Mouse (Mus musculus): ENCODE data around the gene Tmtc4.

The Tmtc4 gene

GRCm38 (mm10) chr14:122974854-122975570, 8.8 kb downstream of the Tmtc4 start:
- no peak for DNase-seq (ENCODE audit: low spot score in 2 of 2)

GRCm38 (mm10) chr14:122973091-122973490, 10.7 kb downstream of the Tmtc4 start:
- no peak for DNase-seq (ENCODE audit: low spot score in 2 of 2)

- no peak for DNase-seq (ENCODE audit: low spot score in 2 of 2)
These were observed 15.8 kb downstream of the Tmtc4 start for GRCm38 (mm10) chr14:122968049-122968448.

- peak; percentile 86 to 93 for DNase-seq (ENCODE audit: low spot score in 2 of 2)
These were observed 25.9 kb downstream of the Tmtc4 start for GRCm38 (mm10) chr14:122957941-122958340.

- DNase-seq (ENCODE audit: low spot score in 2 of 2), result peak; percentile 55 to 76
These were observed 30.5 kb downstream of the Tmtc4 start for GRCm38 (mm10) chr14:122953331-122953730.

- no peak for DNase-seq (ENCODE audit: low spot score in 2 of 2)
These were observed 31.3 kb downstream of the Tmtc4 start for GRCm38 (mm10) chr14:122952556-122952955.

- DNase-seq (ENCODE audit: low spot score in 2 of 2), result no peak
These were observed 32.0 kb downstream of the Tmtc4 start for GRCm38 (mm10) chr14:122951676-122952445.

- no peak for DNase-seq (ENCODE audit: low spot score in 2 of 2)
These were observed 32.9 kb downstream of the Tmtc4 start for GRCm38 (mm10) chr14:122950915-122951314.

- DNase-seq (ENCODE audit: low spot score in 2 of 2), result no peak
These were observed 40.4 kb downstream of the Tmtc4 start for GRCm38 (mm10) chr14:122943475-122943853.

GRCm38 (mm10) chr14:122942757-122943474, 40.9 kb downstream of the Tmtc4 start:
- DNase-seq (ENCODE audit: low spot score in 2 of 2), result peak in 1 of 2 experiments; percentile 12

- DNase-seq (ENCODE audit: low spot score in 2 of 2), result no peak
These were observed 47.4 kb downstream of the Tmtc4 start for GRCm38 (mm10) chr14:122936460-122936859.

- DNase-seq (ENCODE audit: low spot score in 2 of 2), result no peak
These were observed 63.8 kb downstream of the Tmtc4 start for GRCm38 (mm10) chr14:122920011-122920410.

GRCm38 (mm10) chr14:122917676-122918075, 66.2 kb downstream of the Tmtc4 start:
- DNase-seq (ENCODE audit: low spot score in 2 of 2), result no peak

GRCm38 (mm10) chr14:122913657-122914056, 70.2 kb downstream of the Tmtc4 start, which contains the start of gene Ggact:
TSS of gene Ggact (minus strand) at chr14:122913757.
- no peak for DNase-seq (ENCODE audit: low spot score in 2 of 2)

- DNase-seq (ENCODE audit: low spot score in 2 of 2), result peak; percentile 58 to 64
These were observed 70.9 kb downstream of the Tmtc4 start for GRCm38 (mm10) chr14:122912812-122913498.

- DNase-seq (ENCODE audit: low spot score in 2 of 2), result no peak
These were observed 71.7 kb downstream of the Tmtc4 start for GRCm38 (mm10) chr14:122912137-122912536.

- no peak for DNase-seq (ENCODE audit: low spot score in 2 of 2)
These were observed 72.6 kb downstream of the Tmtc4 start for GRCm38 (mm10) chr14:122911265-122911664.

- DNase-seq (ENCODE audit: low spot score in 2 of 2), result no peak
These were observed 74.3 kb downstream of the Tmtc4 start for GRCm38 (mm10) chr14:122909368-122910091.

- DNase-seq (ENCODE audit: low spot score in 2 of 2), result no peak
These were observed 75.8 kb downstream of the Tmtc4 start for GRCm38 (mm10) chr14:122908075-122908474.

- DNase-seq (ENCODE audit: low spot score in 2 of 2), result no peak
These were observed 78.8 kb downstream of the Tmtc4 start for GRCm38 (mm10) chr14:122905007-122905406.

GRCm38 (mm10) chr14:122903923-122904351, 79.9 kb downstream of the Tmtc4 start:
- no peak for DNase-seq (ENCODE audit: low spot score in 2 of 2)

Measured in frontal cortex, postnatal 36 days (tissue).